Mouse (Mus musculus) mouse trophoblast stem cell (cell line): ENCODE data around the gene Spata31d1a.
"Not testable (repeated sequence)": the region's sequence is repeated elsewhere in the genome, so short reads cannot be mapped to it uniquely, and the experiment has no call there.

Source experiments
- in situ Hi-C, 2 experiments: fragments of 300-500 bp; cut with MseI, MboI; formaldehyde crosslinking; loops; 2 replicates in 1 of 2; 3 replicates in 1 of 2; pipeline ENCODE4 v1.15.1; 2025

Spata31d1a gene

GRCm38 (mm10) chr13:59703514-59703913, 6.6 kb downstream of the Spata31d1a start:
- in situ Hi-C loops = no loop called here

GRCm38 (mm10) chr13:59700137-59700536, 10.0 kb downstream of the Spata31d1a start:
- in situ Hi-C loops = not testable (repeated sequence)

GRCm38 (mm10) chr13:59699131-59699530, 11.0 kb downstream of the Spata31d1a start:
- in situ Hi-C loops = no loop called here

GRCm38 (mm10) chr13:59695781-59696180, 14.3 kb downstream of the Spata31d1a start:
- in situ Hi-C loops = no loop called here

GRCm38 (mm10) chr13:59694008-59694407, 16.1 kb downstream of the Spata31d1a start, which contains the start of gene 4921517D22Rik:
Gene 4921517D22Rik, minus strand, starts transcription at chr13:59694108.
- in situ Hi-C loops = no loop called here

GRCm38 (mm10) chr13:59691478-59691877, 18.7 kb downstream of the Spata31d1a start:
- in situ Hi-C loops = no loop called here

- in situ Hi-C loops = no loop called here
These were observed 19.6 kb downstream of the Spata31d1a start for GRCm38 (mm10) chr13:59690576-59690975.

GRCm38 (mm10) chr13:59689843-59690242, 20.3 kb downstream of the Spata31d1a start:
- in situ Hi-C loops = no loop called here

GRCm38 (mm10) chr13:59689313-59689712, 20.8 kb downstream of the Spata31d1a start:
- in situ Hi-C loops = no loop called here

GRCm38 (mm10) chr13:59688338-59688770, 21.8 kb downstream of the Spata31d1a start:
- in situ Hi-C loops = no loop called here

GRCm38 (mm10) chr13:59685236-59685635, 24.9 kb downstream of the Spata31d1a start:
- in situ Hi-C loops = no loop called here

- in situ Hi-C loops = no loop called here
These were observed 27.5 kb downstream of the Spata31d1a start for GRCm38 (mm10) chr13:59682629-59683028.

- in situ Hi-C loops = no loop called here
These were observed 30.2 kb downstream of the Spata31d1a start for GRCm38 (mm10) chr13:59679908-59680307.

- in situ Hi-C loops = no loop called here
These were observed 30.8 kb downstream of the Spata31d1a start for GRCm38 (mm10) chr13:59679306-59679705.

GRCm38 (mm10) chr13:59676316-59677229, 33.6 kb downstream of the Spata31d1a start:
- in situ Hi-C loops = no loop called here

GRCm38 (mm10) chr13:59675151-59676011, 34.7 kb downstream of the Spata31d1a start, which contains the start of gene Golm1:
Gene Golm1, minus strand, starts transcription at chr13:59675811.
- in situ Hi-C loops = no loop called here

GRCm38 (mm10) chr13:59674761-59675150, 35.4 kb downstream of the Spata31d1a start:
- in situ Hi-C loops = no loop called here

- in situ Hi-C loops = no loop called here
These were observed 35.9 kb downstream of the Spata31d1a start for GRCm38 (mm10) chr13:59674215-59674614.

GRCm38 (mm10) chr13:59673597-59673996, 36.5 kb downstream of the Spata31d1a start:
- in situ Hi-C loops = no loop called here

- in situ Hi-C loops = no loop called here
These were observed 37.9 kb downstream of the Spata31d1a start for GRCm38 (mm10) chr13:59672248-59672647.

GRCm38 (mm10) chr13:59671521-59671920, 38.6 kb downstream of the Spata31d1a start:
- in situ Hi-C loops = no loop called here

- in situ Hi-C loops = no loop called here
These were observed 40.2 kb downstream of the Spata31d1a start for GRCm38 (mm10) chr13:59669946-59670345.
